Comparison of ENCODE assay signal across 22 mouse cellular contexts in the genomic region with DNA sequence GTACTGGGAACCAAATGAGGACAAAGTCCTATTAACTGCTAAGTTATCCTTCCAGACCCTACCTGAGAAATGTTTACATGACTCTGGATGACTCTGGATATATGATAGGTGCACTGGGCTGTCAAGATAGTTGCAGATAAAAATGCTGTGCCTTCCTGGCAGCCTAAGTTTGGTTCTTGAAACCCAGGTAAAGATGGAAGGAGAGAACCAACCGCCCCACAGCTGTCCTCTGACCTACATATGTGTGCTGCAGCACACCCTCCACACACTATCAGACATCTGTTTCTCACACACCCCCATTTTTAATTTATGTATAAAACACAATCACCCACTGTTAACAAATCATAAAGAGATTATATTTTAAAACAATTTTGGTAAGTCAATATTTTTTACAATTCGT.
"Had no signal": no experiment of that assay in that cellular context is flagged by ENCODE, and none has a peak within 500 bp of the region (broad histone marks: within the 10 kb centered on the region; RNA-seq: fewer than 3 reads in every experiment).

No protein-coding gene starts in this region.

- DNase-seq: forebrain, postnatal 0 days; gastrocnemius, postnatal 14 days; gastrocnemius, postnatal 36 days; heart, adult 2 months; heart, postnatal 14 days; heart, postnatal 36 days; kidney, adult 11 months; kidney, adult 2 months; kidney, adult 9 months; kidney, postnatal 14 days; kidney, postnatal 36 days had no signal

- H3K27ac ChIP-seq: heart, adult 2 months; heart, embryonic 13.5 days; heart, embryonic 15.5 days; hindbrain, embryonic 13.5 days; hindbrain, embryonic 15.5 days; hindbrain, postnatal 0 days; kidney, embryonic 15.5 days; kidney, postnatal 0 days; left cerebral cortex, adult 2 months; limb, embryonic 10.5 days; limb, embryonic 12.5 days had no signal

- H3K4me3 ChIP-seq: heart, adult 2 months; heart, embryonic 13.5 days; heart, embryonic 15.5 days; hindbrain, embryonic 13.5 days; hindbrain, embryonic 15.5 days; kidney, embryonic 15.5 days; left cerebral cortex, adult 2 months; limb, embryonic 10.5 days; limb, embryonic 12.5 days had no signal

- ATAC-seq: forebrain, postnatal 0 days; hindbrain, postnatal 0 days; intestine, embryonic 16.5 days had no signal
